Mouse (Mus musculus) C2C12 (cell line): ENCODE results near the gene Lrguk.

Experiments
- CTCF ChIP-seq: IDR thresholded peaks from one replicate; pipeline ENCODE4 v1.5.1; 2011; ENCODE audit not compliant: control insufficient read depth, insufficient read depth, insufficient read length
- MAX ChIP-seq: IDR thresholded peaks from one replicate; pipeline ENCODE4 v1.6.1; 2011; ENCODE audit warnings: mild to moderate bottlenecking, control low read depth
- MYOG ChIP-seq: IDR thresholded peaks from one replicate; pipeline ENCODE4 v1.6.1; 2011; ENCODE audit not compliant: control insufficient read depth, insufficient read length; ENCODE audit errors: extremely low read depth
- USF1 ChIP-seq: IDR thresholded peaks from one replicate; pipeline ENCODE4 v1.6.1; 2011; ENCODE audit warnings: low read depth, mild to moderate bottlenecking, control low read depth, moderate library complexity

DNA sequence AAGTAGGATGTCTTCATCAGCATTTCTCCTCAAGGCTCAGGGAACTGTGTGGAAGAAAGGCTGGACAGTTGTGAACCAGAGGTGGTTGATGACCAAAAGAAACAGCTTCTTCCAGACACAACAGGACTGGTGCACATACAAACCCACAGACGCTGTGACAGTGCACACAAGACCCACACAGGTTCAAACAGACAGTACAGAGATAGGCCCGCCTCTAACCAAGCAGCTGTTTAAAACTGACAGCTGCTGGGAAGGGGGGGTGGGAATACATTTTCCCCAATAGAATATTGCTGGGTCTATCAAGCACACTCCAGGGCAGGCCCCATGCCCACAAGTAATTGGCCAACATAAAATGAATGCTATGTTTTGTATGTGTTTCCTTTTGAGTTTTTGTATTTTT is 95.2 kb downstream of the Lrguk start:
- no peak for TF ChIP-seq MAX
- TF ChIP-seq CTCF, result no peak
- no peak for TF ChIP-seq USF1
- no peak for TF ChIP-seq MYOG
